Mouse (Mus musculus) hindbrain, embryonic 13.5 days (tissue): ENCODE data around the gene Trem3. TPM values are rescaled to one million over a fixed set of nuclear protein-coding genes. Genes with fewer than 3 reads are reported as not detected.

ENCODE experiments used
- ATAC-seq: fragments of 200-750 bp; cut with Nextera tagmentation; 2 replicates; pipeline ENCODE4 v1.8.0; 2017; ENCODE audit warnings: moderate TSS enrichment; ENCODE audit not compliant: low FRiP score
- H3K27ac ChIP-seq: fragments of 300-500 bp; sonication (generic); 2 replicates; pipeline ENCODE4 v1.5.1; 2015; ENCODE audit warnings: inconsistent platforms, mild to moderate bottlenecking, moderate library complexity
- H3K27me3 ChIP-seq: fragments of 300-500 bp; sonication (generic); 2 replicates; pipeline ENCODE4 v1.6.1; 2015; ENCODE audit warnings: mild to moderate bottlenecking, inconsistent platforms
- H3K36me3 ChIP-seq: fragments of 300-500 bp; sonication (generic); 2 replicates; pipeline ENCODE4 v1.6.1; 2015; ENCODE audit warnings: mild to moderate bottlenecking, inconsistent platforms
- H3K4me1 ChIP-seq: fragments of 300-500 bp; sonication (generic); replicated peaks from 2 replicates; pipeline ENCODE4 v1.6.1; 2015; ENCODE audit warnings: inconsistent platforms
- H3K4me2 ChIP-seq: fragments of 300-500 bp; sonication (generic); 2 replicates; pipeline ENCODE4 v1.6.1; 2015; ENCODE audit warnings: inconsistent platforms, mild to moderate bottlenecking, moderate library complexity
- H3K4me3 ChIP-seq: fragments of 300-500 bp; sonication (generic); 2 replicates; pipeline ENCODE4 v1.5.1; 2015; ENCODE audit warnings: mild to moderate bottlenecking, inconsistent platforms
- H3K9ac ChIP-seq: fragments of 300-500 bp; sonication (generic); 2 replicates; pipeline ENCODE4 v1.6.1; 2015; ENCODE audit warnings: mild to moderate bottlenecking, inconsistent platforms
- H3K9me3 ChIP-seq: fragments of 300-500 bp; sonication (generic); 2 replicates; pipeline ENCODE4 v1.6.1; 2016; ENCODE audit warnings: inconsistent platforms
- WGBS: fragments of 180-500 bp; shearing (Covaris S2); methylation state at CpG from one replicate; pipeline ENCODE4 v1.1.7; 2015; 5-methylcytosine and 5-hydroxymethylcytosine counted together
- polyA plus RNA-seq: library from polyadenylated mRNA; unstranded; fragments of >200 nt; fragmentation: Nextera tagmentation; extraction: Ambion mirVana; gene quantifications from 2 replicates; pipeline ENCODE4 v1.2.1, GENCODE M21; 2015

Trem3 gene
- polyA plus RNA-seq, 1 experiment from 2014 or later = not detected

DNA sequence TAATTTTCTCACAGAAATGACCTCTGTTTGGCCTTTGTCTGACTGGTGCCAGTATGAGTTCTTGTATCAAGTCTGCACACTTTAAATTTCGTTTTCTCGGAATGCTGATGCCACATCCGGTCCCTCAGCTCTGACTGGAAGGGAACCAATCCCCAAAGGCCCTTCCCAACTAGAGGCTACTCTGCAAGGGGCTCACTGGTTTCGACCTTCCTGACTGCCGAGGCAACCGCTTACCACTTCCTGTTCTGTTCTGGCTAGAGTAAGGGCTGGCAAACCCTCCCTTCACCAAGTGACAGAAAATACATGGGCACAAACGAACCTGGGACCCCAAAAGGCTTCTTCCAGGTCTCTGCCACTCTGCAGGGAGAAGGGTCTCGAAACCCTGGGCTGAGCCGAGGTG is 53.3 kb downstream of the Trem3 start:
- Histone ChIP-seq H3K27ac (no peak overlapping the region), H3K9me3 (no peaks in the 10 kb centered on the region), H3K4me2 (no peak overlapping the region), H3K4me1 (no peaks in the 10 kb centered on the region), H3K36me3 (no peaks in the 10 kb centered on the region), H3K4me3 (no peak overlapping the region), H3K27me3 (no peaks in the 10 kb centered on the region), H3K9ac (no peak overlapping the region)
- ATAC-seq = no peak
- WGBS = 83% methylated on average over 9 of the region's 9 CpGs

- Histone ChIP-seq H3K4me3 (no peak overlapping the region), H3K9ac (no peak overlapping the region), H3K27me3 (no peaks in the 10 kb centered on the region), H3K4me2 (no peak overlapping the region), H3K36me3 (no peaks in the 10 kb centered on the region), H3K9me3 (no peaks in the 10 kb centered on the region), H3K27ac (no peak overlapping the region), H3K4me1 (no peaks in the 10 kb centered on the region)
- WGBS = 85% methylated on average over 5 of the region's 5 CpGs
- ATAC-seq = no peak
These were observed 54.2 kb downstream of the Trem3 start for GRCm38 (mm10) chr17:48301792-48302191.

Other genes with a start within 250 kb of the Trem3 start
- not detected in 2 replicates for gene 1700122O11Rik, start 209.5 kb upstream of the Trem3 start, polyA plus RNA-seq
- 0.21 TPM in 1 of 2 replicates, not detected in the other for gene 1700067P10Rik, start 158.5 kb upstream of the Trem3 start, polyA plus RNA-seq
- gene 9830107B12Rik, start 101.5 kb upstream of the Trem3 start, polyA plus RNA-seq = not detected in 2 replicates
- 0.21 TPM in 1 of 2 replicates, not detected in the other for gene A530064D06Rik, start 80.5 kb upstream of the Trem3 start, polyA plus RNA-seq
- gene Trem1, start 15.0 kb upstream of the Trem3 start, polyA plus RNA-seq = not detected in 2 replicates
- not detected in 2 replicates for gene Treml4, start 16.5 kb downstream of the Trem3 start, polyA plus RNA-seq
- 0.14 and 0.17 TPM in 2 replicates for gene Treml2, start 51.7 kb downstream of the Trem3 start, polyA plus RNA-seq
- 0.14 and 0.35 TPM in 2 replicates for gene B430306N03Rik, start 68.4 kb downstream of the Trem3 start, polyA plus RNA-seq
- gene Trem2, start 98.6 kb downstream of the Trem3 start, polyA plus RNA-seq = 4.8 and 5.9 TPM in 2 replicates
- gene Treml1, start 112.1 kb downstream of the Trem3 start, polyA plus RNA-seq = 0.74 and 1.00 TPM in 2 replicates
- gene Nfya, start 162.1 kb downstream of the Trem3 start, polyA plus RNA-seq = 13.2 and 13.8 TPM in 2 replicates
- 45.1 and 47.1 TPM in 2 replicates for gene Oard1, start 162.2 kb downstream of the Trem3 start, polyA plus RNA-seq
- 0.67 and 0.81 TPM in 2 replicates for gene Apobec2, start 185.2 kb downstream of the Trem3 start, polyA plus RNA-seq
- 1.8 and 2.7 TPM in 2 replicates for gene Tspo2, start 203.7 kb downstream of the Trem3 start, polyA plus RNA-seq
- gene Unc5cl, start 207.1 kb downstream of the Trem3 start, polyA plus RNA-seq = 0.26 and 0.38 TPM in 2 replicates